In genomic region chr1:165788511-165788910, GRCm38 (mm10) we compare ENCODE assay signal across 19 mouse cellular contexts. TPM values are rescaled to one million over a fixed set of nuclear protein-coding genes. Genes with fewer than 3 reads are reported as not detected.
A peak's percentile ranks its signal among the peaks of the same experiment; 100 is the strongest.
DNase-seq lines count a peak whose midpoint lies in the region; ATAC-seq lines count a peak whose summit lies in the region.
"Had no signal": no experiment of that assay in that cellular context is flagged by ENCODE, and none has a peak within 500 bp of the region (broad histone marks: within the 10 kb centered on the region; RNA-seq: fewer than 3 reads in every experiment).

Gene Cd247, plus strand, starts transcription at chr1:165788681.

- peaks cover 7% of the 10 kb centered on the region for H3K4me1 ChIP-seq in forebrain, embryonic 12.5 days
- H3K4me1 ChIP-seq in forebrain, embryonic 14.5 days (ENCODE audit: control insufficient read depth, insufficient read depth, low read length): peaks cover 2% of the 10 kb centered on the region; the same call in 1 of the 2 replicates
- H3K4me1 ChIP-seq: heart, embryonic 12.5 days; megakaryocyte, embryonic 14.5 days had no signal

- 0 out of 2 replicates have a peak within 1 kb of the TSS, but pooled peaks have one; percentile 25 for H3K9ac ChIP-seq in forebrain, embryonic 12.5 days
- H3K9ac ChIP-seq in forebrain, embryonic 14.5 days (ENCODE audit: low read length): no peak within 1 kb of the TSS
- H3K9ac ChIP-seq: forebrain, embryonic 13.5 days; heart, embryonic 12.5 days; hindbrain, embryonic 12.5 days; lung, embryonic 14.5 days had no signal

- no peak for ATAC-seq in forebrain, embryonic 12.5 days (ENCODE audit: low FRiP score)
- no peak for ATAC-seq in forebrain, embryonic 14.5 days
- ATAC-seq: forebrain, embryonic 13.5 days had no signal

- H3K9me3 ChIP-seq in forebrain, embryonic 12.5 days: no peaks in the 10 kb centered on the region
- H3K9me3 ChIP-seq in forebrain, embryonic 14.5 days (replicated peaks; ENCODE audit: control insufficient read depth, low read length): no peaks in the 10 kb centered on the region
- H3K9me3 ChIP-seq: forebrain, embryonic 13.5 days; heart, embryonic 12.5 days; hindbrain, embryonic 12.5 days; megakaryocyte, embryonic 14.5 days had no signal

- H3K4me2 ChIP-seq in forebrain, embryonic 12.5 days: no peak within 1 kb of the TSS
- H3K4me2 ChIP-seq in forebrain, embryonic 14.5 days (ENCODE audit: low read length): no peak within 1 kb of the TSS
- H3K4me2 ChIP-seq: forebrain, embryonic 13.5 days; heart, embryonic 12.5 days; hindbrain, embryonic 12.5 days; lung, embryonic 14.5 days had no signal

- no peaks in the 10 kb centered on the region for H3K36me3 ChIP-seq in forebrain, embryonic 12.5 days (replicated peaks)
- no peaks in the 10 kb centered on the region for H3K36me3 ChIP-seq in forebrain, embryonic 14.5 days (ENCODE audit: control insufficient read depth, insufficient read depth, low read length)
- H3K36me3 ChIP-seq: heart, embryonic 12.5 days; hindbrain, embryonic 12.5 days had no signal

- H3K27me3 ChIP-seq in forebrain, embryonic 12.5 days: no peaks in the 10 kb centered on the region
- no peaks in the 10 kb centered on the region for H3K27me3 ChIP-seq in forebrain, embryonic 14.5 days (replicated peaks; ENCODE audit: control insufficient read depth, insufficient read depth, low read length)
- H3K27me3 ChIP-seq: forebrain, embryonic 13.5 days; heart, embryonic 12.5 days had no signal

- no peak within 1 kb of the TSS for H3K27ac ChIP-seq in forebrain, embryonic 12.5 days
- H3K27ac ChIP-seq in forebrain, embryonic 14.5 days (ENCODE audit: low read depth, low read length): no peak within 1 kb of the TSS
- H3K27ac ChIP-seq: forebrain, embryonic 13.5 days; hindbrain, embryonic 12.5 days had no signal

- DNase-seq in forebrain, embryonic 14.5 days (ENCODE audit: low spot score): no peak
- peak; percentile 82 for DNase-seq in CD4-positive, CD25-positive, alpha-beta regulatory T cell, adult 2 months (ENCODE audit: low read depth, low spot score)
- DNase-seq in induced T-regulatory cell, adult 2 months (ENCODE audit: low read depth): peak; percentile 84
- peak; percentile 65 to 83 for DNase-seq in thymus, adult 18-20 months
- no peak for DNase-seq in layer of hippocampus, adult 18-20 months (ENCODE audit: low spot score in 2 of 2)
- DNase-seq in adrenal gland, adult 18-20 months (ENCODE audit: low spot score in 2 of 2): no peak
- no peak for DNase-seq in kidney, postnatal 10 days
- DNase-seq: cerebellum, adult 11 months; gastrocnemius, postnatal 10 days; kidney, adult 18-20 months; kidney, postnatal 4 days; liver; lung, embryonic 14.5 days had no signal

- 70% methylated on average over 8 of the region's 8 CpGs for WGBS in forebrain, embryonic 12.5 days
- WGBS in forebrain, embryonic 14.5 days: 73% methylated on average over 8 of the region's 8 CpGs

- H3K4me3 ChIP-seq in forebrain, embryonic 12.5 days (replicated peaks): no peak within 1 kb of the TSS
- H3K4me3 ChIP-seq in forebrain, embryonic 14.5 days (ENCODE audit: low read depth, low read length): no peak within 1 kb of the TSS
- H3K4me3 ChIP-seq: forebrain, embryonic 13.5 days; heart, embryonic 12.5 days; hindbrain, embryonic 12.5 days; megakaryocyte, embryonic 14.5 days had no signal

RNA-seq across cellular contexts. Expression of gene Cd247, which starts in this region (rescaled TPM):
- 1.1 and 2.4 TPM in 2 replicates for polyA plus RNA-seq in forebrain, embryonic 12.5 days (2016; fragmentation: Nextera tagmentation; extraction: Ambion mirVana)
- 0.97 and 1.6 TPM in 2 replicates for polyA plus RNA-seq in forebrain, embryonic 14.5 days (2014; fragmentation: Nextera tagmentation; extraction: Ambion mirVana)
- total RNA-seq in layer of hippocampus, adult 18-20 months (2021): not detected
- total RNA-seq in adrenal gland, adult 18-20 months (2021): under 1 TPM; 0.20 to 0.74 TPM
- total RNA-seq: left cerebral cortex, postnatal 10 days had no signal

Comparison
In these comparisons a context has a peak if more than half of its experiments do, and no peak if none do; other contexts are left out.
1. DNase-seq: peak in CD4-positive, CD25-positive, alpha-beta regulatory T cell, adult 2 months (single experiment), induced T-regulatory cell, adult 2 months (single experiment) and thymus, adult 18-20 months (2 of 2); none in forebrain, embryonic 14.5 days (single experiment), layer of hippocampus, adult 18-20 months (0 of 2), adrenal gland, adult 18-20 months (0 of 2) and kidney, postnatal 10 days (single experiment).